Mouse (Mus musculus) brain, embryonic 14.5 days (tissue): ENCODE measurements around the gene Csrp1. TPM values are rescaled to one million over a fixed set of nuclear protein-coding genes. Genes with fewer than 3 reads are reported as not detected.

Source experiments
- DNase-seq: peaks from one replicate; pipeline ENCODE4 v3.0.0-alpha.2; 2011; ENCODE audit warnings: low read depth
- CTCF ChIP-seq: fragments of 200-500 bp; IDR thresholded peaks from 2 replicates; pipeline ENCODE4 v1.5.1; 2012; ENCODE audit warnings: inconsistent platforms, mild to moderate bottlenecking, moderate library complexity, borderline replicate concordance; ENCODE audit not compliant: insufficient read depth, insufficient read length; ENCODE audit errors: extremely low read depth
- POLR2A ChIP-seq: fragments of 200-500 bp; IDR thresholded peaks from 2 replicates; pipeline ENCODE4 v1.6.1; 2012; ENCODE audit warnings: mild to moderate bottlenecking, inconsistent platforms, borderline replicate concordance; ENCODE audit not compliant: poor library complexity, insufficient read depth, insufficient read length, severe bottlenecking; ENCODE audit errors: extremely low read depth
- polyA plus RNA-seq: library from polyadenylated mRNA; depleted of rRNA; stranded (reverse); fragments of >200 nt; gene quantifications from 2 replicates; pipeline ENCODE4 v1.2.3, GENCODE M21; 2012; rRNA removed

The Csrp1 gene
- polyA plus RNA-seq, result 28.4 and 29.1 TPM in 2 replicates

DNA sequence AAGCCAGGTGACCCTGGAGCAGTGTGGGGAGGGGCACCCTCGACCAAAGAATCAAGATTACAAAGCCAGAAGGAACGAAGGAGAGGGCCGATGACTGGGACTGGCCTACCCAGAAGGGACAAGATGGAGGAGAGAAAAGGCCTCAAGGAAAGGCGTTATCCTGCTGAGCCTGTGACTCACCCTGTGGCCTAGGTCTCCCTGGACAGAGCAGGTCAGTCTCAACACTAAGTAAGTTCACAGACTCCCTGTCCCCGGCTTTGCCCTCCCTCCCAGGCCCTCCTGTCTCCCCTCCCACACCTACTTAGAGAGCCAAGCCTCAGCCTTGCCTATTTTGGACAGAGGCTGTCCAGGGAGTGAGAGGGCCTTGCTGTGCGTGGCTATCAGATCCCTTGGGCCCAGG is at the start of gene Csrp1:
Gene Csrp1 (plus strand): TSS at position 79 of the 400 bp plus-strand sequence.
- no peak for DNase-seq

DNA sequence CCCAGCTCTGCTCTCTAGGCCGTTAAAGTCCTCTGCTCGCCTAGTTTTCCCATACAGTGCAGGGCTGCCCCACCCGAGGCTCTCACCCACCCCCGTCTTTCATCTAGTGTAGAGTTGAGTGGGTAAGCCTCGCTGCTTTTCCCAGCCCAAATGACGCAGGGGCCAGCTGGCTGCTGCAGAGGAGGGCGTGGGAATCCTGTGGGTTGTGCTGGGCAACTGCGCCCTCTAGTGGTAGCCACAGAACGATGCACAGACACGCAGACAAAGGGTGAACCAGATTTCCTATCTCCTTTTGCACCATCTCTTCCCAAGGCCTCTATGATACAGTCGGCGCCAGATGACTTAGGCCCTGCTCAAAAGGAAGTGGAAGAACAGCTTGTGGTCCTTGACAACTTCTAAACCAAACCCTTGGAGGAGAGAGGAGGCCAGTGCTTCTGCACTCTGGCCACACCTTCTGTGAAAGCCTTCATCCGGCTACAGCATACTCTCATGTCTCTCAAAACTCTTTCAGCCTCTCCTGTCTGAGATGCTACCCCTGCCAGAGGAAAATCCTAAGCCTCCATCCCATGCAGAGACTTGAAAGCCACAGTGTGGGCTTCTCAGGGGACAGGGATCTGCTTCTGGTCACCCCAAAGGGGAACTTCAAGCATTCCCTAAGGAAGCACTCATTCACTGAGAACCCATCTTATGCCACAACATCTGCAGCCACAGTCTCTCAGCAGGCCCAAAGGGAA is 49.3 kb upstream of the Csrp1 start:
- peak; percentile 94 for DNase-seq
- TF ChIP-seq POLR2A (no peak), CTCF (peak; percentile 99)

More for the DNA sequence above, at the start of gene Csrp1:
- no peak for TF ChIP-seq POLR2A
- TF ChIP-seq CTCF, result no peak

DNA sequence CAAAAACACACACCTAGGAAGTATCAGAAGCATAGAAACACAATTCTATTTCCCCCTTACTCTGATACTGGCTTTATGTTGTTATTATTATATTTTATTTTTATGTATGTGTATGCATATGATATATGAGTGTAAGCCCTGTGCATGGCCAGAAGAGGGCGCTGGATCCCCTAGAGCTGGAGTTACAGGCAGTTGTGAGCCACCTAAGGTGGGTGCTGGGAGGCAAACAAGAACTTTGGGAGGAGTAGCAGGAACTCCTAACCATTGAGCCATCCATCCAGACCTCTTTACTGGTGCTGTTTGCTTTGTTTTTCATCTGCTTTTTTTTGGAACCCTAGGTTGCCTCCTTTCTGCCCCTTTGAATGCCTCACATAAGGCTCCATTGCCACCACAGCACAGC is 48.5 kb upstream of the Csrp1 start:
- DNase-seq, result no peak
- TF ChIP-seq POLR2A (no peak), CTCF (peak; percentile 51; the same call in 1 of the 2 replicates)

DNA sequence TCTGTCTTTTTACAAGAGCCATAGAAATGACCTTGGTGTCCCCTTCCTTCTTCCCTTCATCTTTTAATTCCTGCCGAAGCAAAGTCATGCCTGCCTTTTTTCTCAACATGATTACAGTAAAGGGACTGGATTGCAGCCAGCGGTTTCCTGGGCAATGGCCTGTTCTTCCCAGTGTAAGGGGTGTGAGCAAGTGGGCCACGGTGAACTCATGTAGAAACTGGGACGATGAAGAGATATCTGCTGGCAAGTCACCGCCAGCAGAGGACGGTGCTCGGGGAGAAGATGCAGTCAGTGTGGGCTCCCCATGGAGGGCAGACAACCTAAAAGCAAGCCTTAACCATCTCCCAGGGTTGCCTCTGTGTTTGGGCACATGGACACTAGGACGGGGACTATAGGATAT is 47.9 kb upstream of the Csrp1 start:
- no peak for DNase-seq
- TF ChIP-seq CTCF, result no peak
- no peak for TF ChIP-seq POLR2A

DNA sequence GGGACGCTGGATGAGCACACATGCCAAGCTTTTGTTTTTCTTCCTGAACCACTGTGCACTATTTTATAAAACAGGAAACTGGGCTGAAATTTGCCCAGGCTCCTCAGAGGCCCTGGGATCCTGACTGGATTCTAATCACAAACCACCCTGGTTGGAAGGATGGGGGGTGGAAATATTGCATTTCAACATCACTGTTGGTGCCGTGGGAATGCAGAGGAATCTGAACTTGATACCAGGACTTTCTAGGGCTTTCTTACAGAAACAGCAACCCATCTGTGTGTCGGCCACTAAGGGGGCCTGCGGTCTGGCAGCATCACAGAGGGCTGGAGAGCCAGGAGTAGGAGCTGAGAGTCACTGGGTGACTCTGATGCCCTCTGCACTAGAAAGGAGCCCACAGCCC is 47.5 kb upstream of the Csrp1 start:
- DNase-seq, result no peak

DNA sequence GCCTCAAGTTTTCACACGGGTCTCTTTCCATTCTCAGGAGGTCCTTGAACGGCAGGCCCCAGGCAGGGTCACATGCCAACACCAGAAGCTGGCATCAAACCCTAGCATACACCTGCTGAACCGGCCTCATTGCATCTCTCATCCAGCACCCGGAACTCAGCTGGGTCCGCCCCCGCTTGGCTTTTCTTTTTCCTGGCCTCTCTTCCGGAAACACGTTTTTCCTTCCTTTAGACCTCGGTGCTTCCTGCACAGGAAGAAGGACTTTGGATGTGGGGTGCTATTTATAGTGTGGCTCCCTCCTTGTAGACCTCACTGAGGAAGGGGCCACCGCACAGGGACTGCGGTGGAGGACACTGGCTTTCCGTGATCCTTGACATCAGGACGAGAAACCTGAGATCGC is 46.4 kb upstream of the Csrp1 start:
- no peak for DNase-seq
- TF ChIP-seq POLR2A, result no peak
- no peak for TF ChIP-seq CTCF

More for the DNA sequence above, 47.5 kb upstream of the Csrp1 start:
- TF ChIP-seq POLR2A, result no peak

DNA sequence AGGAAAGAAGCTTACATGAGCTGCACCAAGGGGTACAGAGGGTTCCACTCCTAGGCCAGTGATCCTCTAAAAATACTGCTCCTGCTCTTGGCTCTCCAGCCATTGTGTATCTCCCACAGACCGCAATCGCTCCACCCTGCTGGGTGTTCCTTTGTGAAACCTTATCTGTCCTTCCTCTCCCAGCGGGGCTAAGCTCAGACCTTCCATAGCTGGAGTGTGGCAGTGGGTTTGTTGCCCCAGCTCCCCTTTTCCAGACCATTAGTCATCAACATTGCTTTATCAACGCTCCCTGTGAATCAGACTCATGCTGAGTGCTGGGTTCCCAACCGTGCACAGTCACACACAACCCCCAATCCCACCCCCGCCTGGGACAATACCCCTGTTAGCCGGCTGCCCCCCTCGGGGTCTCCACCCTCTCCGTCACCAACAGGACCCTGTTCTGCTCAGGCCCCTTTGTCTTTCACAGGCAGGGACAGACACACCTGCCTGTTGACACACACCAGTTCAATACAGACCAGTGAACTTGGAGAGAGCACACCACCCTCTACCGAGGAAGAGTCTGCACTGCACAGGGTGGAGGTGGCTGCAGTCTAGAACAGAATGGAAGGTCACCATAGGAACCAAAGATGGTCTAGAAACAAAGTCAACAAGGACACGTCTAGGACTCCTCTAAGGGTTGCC is 44.3 kb upstream of the Csrp1 start:
- no peak for DNase-seq
- TF ChIP-seq CTCF, result no peak
- no peak for TF ChIP-seq POLR2A

DNA sequence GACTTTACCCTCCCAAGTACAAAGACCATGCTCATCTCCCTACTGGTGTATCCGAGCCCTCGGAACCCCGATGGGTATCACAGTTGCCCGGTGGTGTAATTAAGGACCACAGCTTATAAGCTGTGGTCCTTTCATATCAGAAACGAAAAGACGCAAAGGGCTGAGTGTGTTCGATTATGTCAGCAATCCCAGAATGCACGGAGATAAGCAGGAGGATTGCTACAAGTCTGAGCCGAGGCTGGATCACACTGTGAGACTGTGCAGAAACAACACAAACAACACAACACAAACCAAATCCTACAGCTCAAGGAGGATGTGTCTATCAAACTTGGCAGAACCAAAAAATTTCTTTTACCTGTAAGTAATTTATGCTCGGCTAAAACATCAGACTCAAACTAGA is 43.6 kb upstream of the Csrp1 start:
- TF ChIP-seq POLR2A, result no peak
- TF ChIP-seq CTCF, result no peak
- no peak for DNase-seq

DNA sequence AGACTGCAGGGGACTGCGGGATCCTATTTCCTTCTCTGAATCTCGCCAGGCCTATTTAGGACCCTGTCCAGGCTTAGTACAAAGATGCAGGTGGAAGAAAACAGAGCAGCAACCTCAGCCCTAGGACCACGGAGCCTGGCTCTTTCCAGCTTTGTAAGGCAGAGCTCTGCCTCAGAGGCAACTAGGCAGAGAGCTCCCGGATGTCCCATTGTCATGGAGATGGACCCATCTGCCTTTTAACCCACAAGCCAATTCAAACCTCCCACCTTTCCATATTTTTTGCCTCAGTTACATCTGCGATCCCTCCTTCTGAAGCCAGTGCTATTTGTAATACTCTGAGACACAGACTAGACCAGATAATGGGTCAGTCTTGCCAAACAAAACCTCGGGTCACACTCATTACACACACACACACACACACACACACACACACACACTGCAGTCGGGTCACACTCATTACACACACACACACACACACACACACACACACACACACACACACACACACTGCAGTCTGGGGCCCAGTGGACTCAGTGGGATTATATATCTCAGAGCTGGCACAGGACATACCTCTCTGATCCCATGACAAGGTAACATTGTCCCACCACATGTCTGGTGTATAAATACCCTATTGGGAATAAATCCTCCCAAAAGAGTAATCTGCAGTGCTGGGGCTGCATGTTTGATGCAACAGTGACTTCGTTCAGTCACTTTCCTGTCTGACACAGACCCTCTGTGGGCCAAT is 42.8 kb upstream of the Csrp1 start:
- TF ChIP-seq POLR2A (no peak), CTCF (no peak)

DNA sequence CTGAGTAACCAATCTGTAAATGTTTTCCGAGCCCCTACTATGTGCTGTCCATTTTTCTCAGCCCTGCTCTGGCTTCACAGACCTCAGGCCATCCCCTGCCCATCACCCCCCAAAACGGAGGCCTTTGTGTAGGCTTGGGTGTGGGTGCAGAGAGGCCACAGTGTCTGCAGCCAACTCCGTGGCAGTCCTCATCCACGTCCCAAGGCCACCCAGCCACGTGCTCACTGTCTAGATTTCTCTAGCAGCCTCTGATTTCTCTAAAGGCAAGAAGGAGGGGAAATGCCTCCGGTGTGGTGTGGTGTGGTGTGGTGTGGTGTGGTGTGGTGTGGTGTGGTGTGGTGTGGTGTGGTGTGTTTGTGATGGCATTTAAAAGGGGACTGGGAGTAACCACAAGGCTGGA is 41.7 kb upstream of the Csrp1 start:
- TF ChIP-seq CTCF (no peak), POLR2A (no peak)
- DNase-seq, result no peak

More for the DNA sequence above, 42.8 kb upstream of the Csrp1 start:
- DNase-seq, result peak; percentile 57

DNA sequence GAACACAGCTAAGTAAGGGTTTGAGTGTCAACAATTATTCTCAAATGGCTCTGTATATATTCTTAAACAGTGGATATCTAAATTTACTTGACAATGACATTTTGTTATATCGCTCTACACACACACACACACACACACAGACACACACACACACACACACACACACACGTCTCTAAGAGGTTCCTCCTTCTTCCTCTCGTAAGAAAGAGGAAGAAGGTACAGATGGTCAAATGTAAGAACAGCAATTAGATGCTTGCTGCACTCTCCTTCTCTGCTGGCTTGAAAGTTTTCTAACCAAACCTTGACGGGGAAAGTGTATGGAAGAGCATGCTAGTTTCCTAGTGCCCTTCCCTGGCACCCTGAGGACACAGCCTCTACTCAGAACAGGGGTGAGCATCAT is 39.1 kb upstream of the Csrp1 start:
- DNase-seq, result no peak
- TF ChIP-seq CTCF, result no peak
- TF ChIP-seq POLR2A, result no peak
